Mouse (Mus musculus) heart, adult 10 weeks (tissue): ENCODE data around the gene B4galnt2. TPM values are rescaled to one million over a fixed set of nuclear protein-coding genes. Genes with fewer than 3 reads are reported as not detected.

ENCODE experiments used
- polyA plus RNA-seq: library from polyadenylated mRNA; stranded (reverse); fragments of 350-450 nt; fragmentation: Illumina TruSeq; extraction: RNeasy Lipid Tissue Mini Kit (QIAGEN cat#74804); gene quantifications from one replicate; pipeline ENCODE4 v1.2.3, GENCODE M21; 2014; ENCODE audit warnings: low read depth, low replicate concordance

B4galnt2 gene
- not detected for polyA plus RNA-seq

GRCm38 (mm10) chr11:95914571-95914991 is at the start of gene B4galnt2:
B4galnt2 (minus strand) TSS chr11:95914891.

GRCm38 (mm10) chr11:95842074-95842681 is 72.5 kb downstream of the B4galnt2 start, which contains the start of gene Abi3:
Abi3 (minus strand) TSS chr11:95842476.

GRCm38 (mm10) chr11:95837059-95837458 is 77.6 kb downstream of the B4galnt2 start, which contains the start of gene Gngt2:
Gngt2 (plus strand) TSS chr11:95837216.

GRCm38 (mm10) chr11:95824071-95824876 is 90.4 kb downstream of the B4galnt2 start, which contains the start of gene Phospho1:
Phospho1 (plus strand) TSS chr11:95824499.

Other genes with a start within 250 kb of the B4galnt2 start
- 382 TPM for gene Phb, start 247.9 kb downstream of the B4galnt2 start, polyA plus RNA-seq
- 18.9 TPM for gene Zfp652, start 202.2 kb downstream of the B4galnt2 start, polyA plus RNA-seq
- not detected for gene B130006D01Rik, start 191.3 kb downstream of the B4galnt2 start, polyA plus RNA-seq
- 133 TPM for gene Phospho1, start 90.4 kb downstream of the B4galnt2 start, polyA plus RNA-seq
- 35.7 TPM for gene Gngt2, start 77.7 kb downstream of the B4galnt2 start, polyA plus RNA-seq
- gene Abi3, start 72.4 kb downstream of the B4galnt2 start, polyA plus RNA-seq = 12.4 TPM
- 0.05 TPM for gene Igf2bp1, start 91.0 kb upstream of the B4galnt2 start, polyA plus RNA-seq
- not detected for gene Gip, start 109.7 kb upstream of the B4galnt2 start, polyA plus RNA-seq
- 46.1 TPM for gene Snf8, start 120.0 kb upstream of the B4galnt2 start, polyA plus RNA-seq
- gene Ube2z, start 150.5 kb upstream of the B4galnt2 start, polyA plus RNA-seq = 33.0 TPM
- 3,747 TPM for gene Atp5g1, start 160.8 kb upstream of the B4galnt2 start, polyA plus RNA-seq
- not detected for gene Calcoco2, start 197.1 kb upstream of the B4galnt2 start, polyA plus RNA-seq
- not detected for gene Ttll6, start 218.9 kb upstream of the B4galnt2 start, polyA plus RNA-seq